Mouse (Mus musculus) lung, postnatal 14 days (tissue): ENCODE results near the gene Hsf4.

Source experiments
- DNase-seq: peaks from one replicate; pipeline ENCODE4 v3.0.0; 2021

Hsf4 gene

DNA sequence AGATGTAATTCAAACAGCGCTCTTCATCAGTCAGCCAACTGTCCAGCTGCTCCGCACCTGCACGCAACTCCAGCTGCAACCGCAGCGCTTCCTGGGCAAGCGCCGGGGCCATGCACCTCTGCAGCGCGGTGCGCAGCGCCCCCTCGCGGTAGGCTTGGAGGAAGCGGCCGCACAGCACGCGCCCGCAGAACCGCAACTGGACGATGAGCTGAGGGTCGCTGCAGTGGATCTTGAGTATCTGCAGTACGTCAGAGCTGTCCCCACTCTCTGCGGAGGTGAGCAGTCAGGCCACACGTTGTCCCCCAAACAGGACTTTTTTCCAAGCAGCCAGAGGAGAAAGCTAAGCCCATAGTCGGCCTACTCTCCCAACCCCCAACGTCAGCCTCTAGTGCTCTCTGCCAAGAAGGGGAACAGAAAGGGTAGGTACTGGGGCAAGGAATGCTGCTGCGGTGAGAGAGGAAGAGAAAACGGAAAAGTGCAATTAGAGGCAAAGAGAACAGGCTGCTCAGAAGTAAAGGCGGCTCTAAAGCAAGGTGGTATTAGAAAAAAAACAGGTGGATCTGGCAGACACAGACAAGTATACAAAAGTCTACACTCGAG lies 9.8 kb upstream of the Hsf4 start:
- DNase-seq = peak; percentile 85

DNA sequence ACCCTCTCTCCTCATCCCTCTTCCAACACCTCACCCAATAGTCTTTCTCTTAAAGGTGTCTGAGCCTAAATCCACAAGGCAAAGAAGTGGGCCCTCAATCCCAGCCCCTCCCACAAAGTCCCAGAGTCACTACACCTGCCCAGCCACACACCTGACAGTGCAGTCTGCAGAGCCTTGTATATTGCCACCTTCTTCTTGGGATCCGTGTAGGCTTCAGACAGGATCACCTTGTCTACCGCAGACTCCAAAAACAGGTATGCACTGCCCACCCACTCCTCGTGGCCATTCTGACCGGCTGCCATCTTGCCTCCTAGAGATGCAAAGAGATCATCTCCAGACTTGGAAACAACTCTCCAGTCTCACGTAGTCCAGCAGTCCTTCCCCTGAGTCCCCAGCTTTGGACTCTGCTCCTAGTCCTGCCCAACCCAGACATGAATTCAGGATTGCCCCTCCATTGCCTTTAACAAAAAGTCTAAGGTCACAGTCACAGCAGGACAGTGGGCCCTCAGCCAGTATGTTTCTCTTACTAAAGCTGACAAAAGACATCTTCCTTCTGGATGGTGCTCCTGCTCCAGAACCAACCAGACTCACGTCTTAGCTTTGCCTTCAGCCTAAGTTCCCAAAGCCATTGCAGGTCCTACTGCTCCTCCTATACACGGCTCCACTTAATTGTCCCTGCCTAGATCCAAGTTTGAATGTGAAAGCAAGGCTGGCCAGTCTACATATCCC lies 9.1 kb upstream of the Hsf4 start:
- DNase-seq = no peak

DNA sequence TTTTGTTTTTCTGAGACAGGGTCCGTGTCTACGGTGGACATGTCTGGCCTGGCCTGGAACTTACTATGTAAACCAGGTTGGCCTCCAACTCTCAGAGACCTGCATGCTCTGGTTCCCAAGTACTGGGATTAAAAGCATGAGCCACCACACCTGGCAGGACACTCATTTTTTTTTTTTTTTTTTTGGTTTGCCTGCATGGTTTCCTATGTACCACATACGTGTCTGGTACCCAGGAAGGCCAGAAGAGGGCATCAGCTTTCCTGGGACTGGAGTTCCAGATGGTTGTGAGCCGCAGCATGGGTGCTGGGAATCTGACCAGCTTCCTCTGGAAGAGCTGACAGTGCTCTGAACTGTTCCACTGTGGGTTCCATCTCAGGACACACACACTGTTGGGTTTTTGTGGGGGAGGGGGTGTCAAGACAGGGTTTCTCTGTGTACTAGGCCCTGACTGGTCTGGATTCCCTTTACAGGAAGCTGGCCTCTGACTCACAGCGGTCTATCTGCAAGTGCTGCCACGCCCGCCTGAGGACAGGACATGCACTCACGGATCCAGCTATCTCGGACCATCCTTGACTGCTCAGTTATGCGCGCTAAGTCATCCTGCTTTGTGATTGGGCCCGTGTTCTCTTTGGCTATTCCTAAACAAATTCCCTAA lies 8.1 kb upstream of the Hsf4 start:
- no peak for DNase-seq

DNA sequence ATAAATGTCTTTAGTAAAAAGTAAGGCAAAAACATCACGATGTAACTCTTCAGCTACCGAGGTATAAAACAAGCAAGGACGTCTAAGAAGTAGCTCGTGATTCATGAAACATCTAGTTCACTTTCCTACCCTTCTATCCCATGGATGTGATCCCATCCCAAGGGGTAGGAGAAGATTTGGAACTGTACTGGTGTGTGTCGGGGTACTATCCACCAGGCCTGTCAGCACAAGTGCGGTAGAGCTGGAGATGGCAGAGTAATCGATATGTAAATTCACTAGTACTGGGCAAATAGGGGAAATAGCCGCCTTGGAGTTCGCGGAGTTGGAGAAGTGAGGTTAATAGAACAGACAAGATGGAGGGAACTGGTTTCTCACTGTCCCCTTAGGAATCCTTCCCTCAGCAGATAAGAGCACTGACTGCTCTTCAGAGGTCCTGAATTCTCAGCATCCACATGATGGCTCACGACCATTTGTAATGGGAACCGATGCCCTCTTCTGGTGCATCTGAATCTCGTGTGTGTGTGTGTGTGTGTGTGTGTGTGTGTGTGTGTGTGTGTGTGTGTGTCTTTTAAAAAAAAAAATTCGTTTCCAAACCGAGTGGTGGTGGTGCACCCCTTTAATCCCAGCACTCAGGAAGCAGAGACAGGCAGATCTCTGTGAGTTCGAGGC lies 6.2 kb upstream of the Hsf4 start:
- no peak for DNase-seq

DNA sequence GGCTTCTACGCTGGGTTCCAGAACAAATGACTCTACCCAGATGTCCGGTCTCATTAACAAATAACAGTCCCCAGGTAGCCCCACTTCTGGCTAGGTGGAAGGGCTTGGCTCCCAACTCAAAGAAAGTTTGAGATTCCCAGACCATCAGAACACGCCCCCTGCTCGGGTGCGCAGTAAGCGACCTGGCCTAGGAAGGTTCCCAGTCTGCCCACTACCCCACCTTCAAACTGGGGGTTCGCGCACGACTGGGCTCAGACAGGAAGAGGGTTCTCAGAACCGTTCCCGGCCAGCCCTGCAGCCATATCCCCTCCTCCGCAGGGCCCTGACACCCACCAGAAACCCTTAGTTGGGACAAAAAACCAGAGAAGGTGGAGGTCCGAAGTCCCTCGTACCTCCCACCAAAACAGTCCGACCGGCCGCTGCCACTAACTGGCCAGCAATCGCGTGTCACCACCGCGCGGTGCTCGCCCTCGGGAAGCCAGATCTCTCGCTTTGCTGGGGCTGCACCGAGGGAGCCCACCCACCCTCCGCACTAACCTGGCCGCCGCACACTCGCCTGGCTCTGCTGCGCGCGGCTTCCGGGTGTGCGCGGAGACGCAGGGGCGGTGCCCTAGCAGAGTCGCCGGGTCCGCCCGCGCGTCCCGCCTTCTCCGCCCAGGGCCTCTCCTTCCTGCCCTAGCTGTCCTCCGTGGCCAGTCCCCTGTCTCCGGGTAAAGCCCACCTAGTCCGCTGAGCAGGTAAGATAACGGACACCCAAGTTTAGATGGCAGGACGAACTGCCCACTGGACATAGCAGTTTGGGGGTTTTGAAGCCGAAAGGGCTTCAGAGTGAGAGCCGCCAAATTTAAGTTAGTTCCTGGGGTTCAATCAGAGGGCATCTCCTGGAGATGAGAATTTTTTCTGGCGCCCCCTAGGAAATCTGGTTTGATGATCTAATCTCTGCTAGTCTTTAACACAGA lies 5.3 kb upstream of the Hsf4 start, which contains the start of the genes Tradd and Fbxl8:
TSS of gene Tradd (minus strand) at position 586 of the 959 bp plus-strand sequence.
TSS of gene Fbxl8 (plus strand) at position 625 of the 959 bp plus-strand sequence.
- peak; percentile 80 for DNase-seq

DNA sequence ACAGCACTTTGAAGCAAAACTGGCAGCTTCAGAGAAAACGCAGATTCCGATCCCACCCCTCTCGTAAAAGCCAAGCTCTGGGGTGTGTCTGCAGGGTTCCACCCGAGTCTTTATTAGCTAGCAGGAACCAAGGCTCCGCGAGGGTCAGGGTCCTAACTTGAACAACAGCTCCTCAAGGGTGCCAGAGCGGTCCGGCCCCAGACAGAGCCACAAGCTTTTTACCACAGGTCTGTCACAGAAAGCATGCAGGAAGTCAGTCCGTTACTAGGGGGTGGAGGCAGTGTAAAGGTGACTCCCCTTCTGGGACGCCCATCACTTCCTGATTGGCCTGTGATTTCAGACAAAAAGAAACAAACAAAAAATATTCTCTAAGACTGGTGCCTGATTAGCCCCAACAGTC lies 4.5 kb upstream of the Hsf4 start:
- no peak for DNase-seq

DNA sequence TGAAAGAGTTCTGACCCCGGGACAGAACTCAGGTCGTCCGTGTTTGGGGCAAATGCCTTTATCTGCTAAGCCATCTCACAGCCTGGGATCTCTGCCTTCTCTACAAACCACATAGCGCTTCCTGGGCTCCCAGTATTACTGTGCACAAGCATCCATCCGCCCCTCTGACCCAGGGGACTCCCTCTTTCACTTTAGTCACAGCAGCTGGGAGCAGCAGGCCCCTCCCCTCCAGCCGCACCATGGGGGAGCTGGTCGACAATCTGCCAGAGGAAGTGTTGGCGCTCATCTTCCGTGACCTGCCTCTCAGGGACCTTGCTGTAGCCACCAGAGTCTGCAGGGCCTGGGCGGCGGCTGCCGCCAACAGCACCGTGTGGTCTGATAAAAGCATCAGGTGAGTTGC lies 2.8 kb upstream of the Hsf4 start:
- DNase-seq = no peak

DNA sequence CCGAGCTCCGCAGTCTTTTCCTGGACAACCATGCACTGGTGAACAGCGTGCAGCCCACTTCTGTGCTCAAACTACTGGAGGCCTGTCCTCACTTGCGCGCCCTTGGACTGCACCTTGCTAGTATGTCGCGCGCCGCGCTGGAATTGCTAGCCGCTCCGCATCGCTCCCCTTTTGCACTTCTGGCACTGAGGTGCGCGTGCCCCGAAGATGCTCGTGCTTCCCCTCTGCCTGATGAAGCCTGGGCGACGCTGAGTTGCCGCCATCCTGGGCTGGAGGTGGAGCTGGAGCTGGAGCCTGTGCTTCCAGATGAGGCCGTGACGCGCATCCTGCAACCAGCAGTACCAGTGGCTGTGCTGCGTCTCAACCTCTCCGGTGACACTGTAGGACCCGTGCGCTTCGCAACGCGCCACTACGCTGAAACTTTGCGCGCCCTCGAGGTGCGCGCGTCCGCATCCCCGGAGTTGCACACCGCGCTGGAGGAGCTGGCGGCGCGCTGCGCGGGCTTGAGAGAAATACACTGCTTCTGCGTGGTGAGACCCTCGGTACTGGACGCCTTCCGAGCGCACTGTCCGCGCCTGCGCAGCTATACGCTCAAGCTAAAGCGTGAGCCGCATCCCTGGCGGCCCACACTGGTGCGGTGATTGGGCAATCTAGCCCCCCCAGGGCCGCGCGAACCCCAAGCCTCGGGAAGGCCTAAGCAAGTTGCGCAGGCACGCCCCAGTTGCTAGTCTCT lies 1.1 kb upstream of the Hsf4 start:
- no peak for DNase-seq

DNA sequence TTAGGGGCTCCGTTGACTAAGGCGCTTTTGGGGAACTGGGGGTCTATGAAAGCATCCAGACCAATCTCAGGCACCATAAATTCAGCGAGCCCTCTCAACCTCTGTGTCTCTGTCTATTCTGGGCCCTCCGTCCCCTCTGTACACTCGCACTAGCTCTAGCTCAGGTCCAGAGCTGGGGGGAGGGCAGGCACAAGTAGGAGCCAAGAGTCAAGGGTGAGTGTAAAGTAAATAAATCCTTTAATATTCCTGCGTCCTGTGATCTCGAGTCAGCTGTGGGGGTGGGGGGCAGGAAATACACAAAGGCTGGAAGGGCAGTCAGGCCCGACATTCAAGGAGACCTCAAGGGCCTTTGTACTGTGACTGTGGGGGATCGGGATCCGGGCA lies 534 bp upstream of the Hsf4 start:
- DNase-seq = peak; percentile 58

DNA sequence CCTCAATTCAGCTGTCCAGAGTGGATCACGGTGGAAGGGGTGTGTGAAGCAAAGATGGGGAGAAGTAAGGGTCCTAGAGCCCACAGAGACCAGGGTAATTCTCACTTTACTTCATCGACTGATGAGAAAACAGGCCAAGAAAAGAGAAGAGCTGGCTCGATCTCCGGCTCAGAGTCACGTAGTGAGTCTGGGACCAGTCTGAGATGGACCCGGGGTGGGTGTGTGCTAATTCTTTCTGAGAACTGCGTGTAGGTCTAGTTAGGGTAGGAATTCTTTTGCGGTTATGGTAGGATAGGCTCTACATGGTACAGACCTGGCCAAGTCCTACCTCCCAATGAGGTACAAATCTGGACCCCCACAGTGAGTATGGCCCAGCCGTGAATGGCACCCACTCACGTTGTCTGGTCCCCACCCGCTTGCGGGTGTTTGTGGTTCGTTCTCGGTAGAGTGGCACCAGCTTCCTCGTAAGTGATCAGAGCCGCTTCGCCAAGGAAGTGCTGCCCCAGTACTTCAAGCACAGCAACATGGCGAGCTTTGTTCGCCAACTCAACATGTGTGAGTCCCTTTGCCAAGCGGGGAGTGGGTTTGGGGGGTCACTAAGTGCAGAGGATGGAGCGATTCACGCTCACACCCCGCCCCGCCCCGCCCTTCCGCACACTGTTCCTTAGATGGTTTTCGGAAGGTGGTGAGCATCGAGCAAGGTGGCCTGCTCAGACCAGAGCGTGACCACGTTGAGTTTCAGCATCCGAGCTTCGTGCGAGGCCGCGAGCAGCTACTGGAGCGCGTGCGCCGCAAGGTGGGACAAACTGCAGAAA lies 707 bp downstream of the Hsf4 start:
- no peak for DNase-seq

DNA sequence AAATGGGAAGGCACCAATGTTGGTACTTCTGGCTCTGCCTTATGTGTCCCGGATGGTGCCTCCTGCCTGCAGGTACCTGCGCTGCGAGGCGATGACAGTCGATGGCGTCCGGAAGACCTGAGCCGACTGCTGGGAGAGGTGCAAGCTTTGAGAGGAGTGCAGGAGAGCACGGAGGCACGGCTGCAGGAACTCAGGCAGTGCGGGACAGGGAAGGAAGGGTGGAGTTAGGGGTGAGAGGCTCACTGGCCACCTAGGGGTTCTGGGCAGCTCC lies 1.2 kb downstream of the Hsf4 start:
- no peak for DNase-seq

DNA sequence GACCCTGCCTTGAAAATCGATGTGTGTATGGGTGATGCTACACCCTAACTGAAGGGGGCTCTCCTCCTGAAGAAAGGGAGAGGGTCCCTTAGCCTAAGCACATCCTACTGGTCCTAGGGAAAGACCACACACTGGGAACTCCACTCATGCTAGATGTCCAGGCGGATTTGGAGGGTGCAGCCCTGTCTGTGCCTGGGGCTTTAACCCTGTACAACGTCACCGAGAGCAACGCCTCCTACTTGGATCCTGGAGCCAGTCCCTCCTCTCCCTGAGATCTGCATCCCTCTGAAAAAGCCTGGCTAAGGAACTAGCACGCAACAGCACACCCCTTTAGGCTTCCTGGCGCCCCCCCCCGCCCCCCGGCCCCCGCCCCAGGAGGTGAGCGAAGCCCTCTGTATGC lies 5.8 kb downstream of the Hsf4 start:
- DNase-seq = no peak

DNA sequence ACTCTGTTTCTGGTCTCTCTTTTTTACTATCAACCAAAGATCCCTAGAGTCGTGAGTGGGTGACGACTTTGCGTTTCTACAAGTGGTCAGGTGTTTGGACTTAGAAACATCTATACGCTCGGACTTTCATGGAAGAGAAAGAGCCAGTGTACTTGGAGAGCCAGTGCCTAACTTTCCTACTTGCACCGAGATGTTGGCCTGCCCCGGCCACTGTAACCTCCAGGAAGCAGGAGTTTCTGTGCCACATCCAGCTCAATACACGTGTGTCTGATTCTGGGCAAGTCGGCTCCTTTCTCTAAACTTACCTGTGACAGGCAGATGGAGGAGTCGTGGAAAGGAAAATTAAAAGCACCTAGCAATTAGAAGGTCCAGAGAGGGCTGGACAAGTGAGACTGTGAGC lies 6.2 kb downstream of the Hsf4 start, which contains the start of gene Nol3:
TSS of gene Nol3 (plus strand) at position 301 of the 400 bp plus-strand sequence.
- DNase-seq = no peak

DNA sequence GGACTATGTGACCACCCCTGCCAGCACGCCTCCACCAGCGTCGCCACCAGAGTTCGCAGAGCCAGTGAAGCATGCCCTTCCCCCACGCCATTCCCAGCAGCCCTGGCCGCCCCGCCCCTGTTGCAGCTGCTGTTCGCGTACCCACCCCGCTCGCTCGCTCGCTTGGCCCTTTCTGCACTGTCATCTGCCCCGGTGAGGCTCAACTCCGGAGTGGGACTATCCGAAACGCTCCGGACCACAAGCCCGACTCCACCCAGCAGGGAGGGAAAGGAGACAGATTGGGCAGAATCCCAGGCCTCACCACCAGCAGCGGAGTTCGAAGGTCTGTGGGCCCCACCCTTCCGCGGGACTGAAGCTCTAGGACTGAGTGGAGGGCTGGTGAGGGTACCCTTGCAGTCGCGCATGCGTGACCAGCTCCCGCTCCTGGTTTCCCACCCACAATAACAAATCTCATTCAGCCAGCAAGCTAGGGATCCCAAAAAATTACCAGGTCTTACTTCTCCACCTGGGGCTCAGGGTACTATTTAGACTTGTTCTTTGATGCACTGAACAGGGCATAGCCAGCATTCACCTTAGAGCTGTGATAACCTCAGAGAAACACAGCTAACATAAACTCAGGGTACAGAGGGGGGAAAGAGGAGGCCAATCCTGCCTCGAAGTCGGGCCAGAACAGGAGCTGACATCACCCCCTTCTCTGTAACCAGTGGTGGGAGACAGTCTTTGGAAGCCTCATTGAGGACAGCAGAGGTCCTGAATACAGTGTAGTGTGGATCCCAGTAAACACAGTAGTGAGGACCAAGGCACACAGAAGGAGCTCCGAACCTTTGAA lies 6.9 kb downstream of the Hsf4 start:
- DNase-seq = peak; percentile 67

DNA sequence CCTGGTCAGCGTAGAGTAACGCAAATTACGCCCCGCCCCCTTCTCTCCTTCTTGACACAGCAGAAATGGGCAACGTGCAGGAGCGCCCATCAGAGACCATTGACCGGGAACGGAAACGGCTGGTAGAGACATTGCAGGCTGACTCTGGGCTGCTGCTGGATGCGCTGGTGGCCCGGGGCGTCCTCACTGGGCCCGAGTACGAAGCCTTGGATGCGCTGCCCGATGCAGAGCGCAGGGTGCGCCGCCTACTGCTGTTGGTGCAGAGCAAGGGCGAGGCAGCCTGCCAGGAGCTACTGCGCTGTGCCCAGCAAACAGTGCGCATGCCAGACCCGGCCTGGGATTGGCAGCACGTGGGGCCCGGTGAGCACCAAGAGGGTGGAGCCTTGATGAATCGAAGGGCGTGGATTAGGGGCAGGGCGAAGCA lies 9.3 kb downstream of the Hsf4 start:
- DNase-seq = peak; percentile 82

DNA sequence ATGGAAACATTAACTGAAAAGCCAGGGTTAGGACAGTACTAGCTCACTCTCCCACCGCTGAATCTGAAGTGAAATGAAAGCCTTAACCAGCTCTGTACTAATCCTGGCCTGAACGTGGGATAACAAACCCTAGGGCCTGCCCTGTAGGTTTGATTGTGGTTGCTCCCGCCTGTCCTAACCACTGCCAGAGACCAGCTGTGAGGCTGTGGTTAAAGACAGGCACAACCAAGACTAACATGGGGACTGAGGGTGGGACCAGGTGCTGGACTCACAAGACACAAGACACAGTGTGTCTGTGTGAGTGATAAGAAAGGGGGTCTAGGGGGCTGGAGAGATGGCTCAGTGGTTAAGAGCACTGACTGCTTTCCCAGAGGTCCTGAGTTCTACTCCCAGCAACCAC lies 11.0 kb downstream of the Hsf4 start:
- DNase-seq = no peak

DNA sequence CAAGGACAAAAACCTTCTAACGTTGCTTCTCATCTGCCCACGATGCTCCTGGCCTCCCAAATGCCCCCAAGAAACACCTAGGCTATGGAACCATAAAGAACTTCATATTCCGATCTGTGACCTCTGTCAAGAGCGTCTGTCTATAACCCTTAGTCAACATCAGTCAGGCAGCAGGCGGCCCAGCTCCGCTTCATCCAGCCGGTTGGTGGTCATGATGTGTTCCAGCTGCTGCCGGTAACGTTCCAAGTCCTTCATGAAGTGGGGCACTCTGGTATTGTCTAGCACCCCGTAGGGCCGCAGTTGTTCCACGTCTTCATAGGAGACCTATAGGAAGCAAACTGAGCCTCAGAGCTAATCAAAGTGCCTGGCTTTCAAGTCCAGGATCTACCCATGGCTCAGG lies 12.2 kb downstream of the Hsf4 start:
- peak; percentile 64 for DNase-seq

DNA sequence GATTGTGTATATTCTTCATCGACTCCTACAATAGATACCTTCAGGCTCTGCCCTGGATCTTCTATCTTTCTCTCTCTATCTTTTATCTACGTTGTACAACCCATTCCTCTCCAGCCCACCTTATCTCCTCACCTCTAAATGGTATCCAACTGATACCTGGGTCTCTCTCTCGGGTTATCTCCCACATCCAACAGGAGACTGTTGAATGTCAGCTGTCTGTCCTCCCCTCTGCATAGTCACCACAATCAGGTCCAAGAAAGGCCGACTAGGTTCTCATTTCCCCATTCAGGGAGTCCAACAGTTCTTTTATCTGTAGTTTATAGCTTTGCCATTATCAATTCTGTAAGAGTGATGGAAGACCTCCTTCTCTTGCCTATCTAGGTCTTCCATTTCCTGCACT lies 12.6 kb downstream of the Hsf4 start:
- no peak for DNase-seq

DNA sequence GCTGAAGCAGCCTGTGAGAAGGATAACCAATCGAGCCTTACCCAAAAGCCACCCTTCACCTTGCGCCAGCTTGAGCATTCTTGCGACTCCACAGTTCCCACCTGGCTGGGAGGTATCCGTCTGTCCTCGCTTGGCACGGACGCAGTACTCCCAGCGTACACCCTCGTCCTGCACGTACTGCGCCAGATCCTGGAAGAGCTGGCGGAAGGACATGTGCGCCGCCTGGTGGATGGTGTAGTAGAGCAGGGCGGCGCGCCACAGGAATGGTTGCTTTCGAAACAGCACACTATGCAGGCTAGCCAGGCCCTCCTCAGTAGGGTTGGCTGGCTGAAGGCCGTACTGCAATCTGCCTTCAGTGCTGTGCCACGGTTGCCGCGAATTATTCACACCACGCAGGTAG lies 13.5 kb downstream of the Hsf4 start:
- DNase-seq = peak; percentile 80

DNA sequence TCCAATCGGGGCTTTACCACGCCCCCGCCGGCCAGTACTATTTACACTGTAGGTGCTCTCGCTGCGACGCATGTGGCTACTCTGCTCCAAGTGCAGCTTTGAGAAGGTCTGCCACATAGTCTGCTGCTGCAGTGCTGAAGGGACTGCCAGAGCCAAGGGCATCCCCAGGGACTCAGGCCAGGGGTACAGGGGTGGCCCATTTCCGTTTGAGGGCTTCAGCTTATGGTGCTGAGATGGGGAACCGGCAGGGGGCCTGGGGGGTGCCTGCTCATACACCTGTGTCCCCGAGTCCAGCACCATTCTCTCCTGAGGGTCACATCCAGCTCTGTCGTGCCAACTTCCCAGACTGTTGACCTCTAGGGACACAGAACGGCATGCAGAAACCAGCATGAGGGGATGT lies 15.9 kb downstream of the Hsf4 start:
- no peak for DNase-seq
